Mouse (Mus musculus): ENCODE measurements around the gene H2-M10.6.
"Not testable (repeated sequence)": the region's sequence is repeated elsewhere in the genome, so short reads cannot be mapped to it uniquely, and the experiment has no call there.

Gene H2-M10.6

GRCm38 (mm10) chr17:36811871-36812270 lies at the start of gene H2-M10.6:
TSS of gene H2-M10.6 (plus strand) at chr17:36812171.
- in situ Hi-C loops (cut with MboI; ENCODE audit: low sequenced_read_pairs): no loop called here

DNA sequence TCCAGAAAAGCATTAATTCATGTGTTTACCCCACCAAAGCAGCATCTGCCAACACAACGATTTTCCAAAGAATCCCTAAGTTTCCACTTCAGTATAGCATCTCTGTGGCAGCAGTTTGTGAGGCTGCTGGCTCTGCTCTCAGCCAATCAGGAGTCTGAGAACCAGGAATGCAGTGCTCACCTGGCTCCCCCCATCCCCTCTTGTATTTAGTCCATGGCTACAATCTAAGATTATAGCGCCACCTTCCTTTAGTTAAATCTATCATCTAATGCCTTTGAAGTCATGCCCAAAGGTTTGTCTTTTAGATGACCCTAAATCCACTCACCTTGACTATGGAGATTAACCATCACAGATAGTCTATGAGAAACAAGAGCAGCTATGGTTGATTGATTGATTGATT lies 48.2 kb upstream of the H2-M10.6 start:
- in situ Hi-C loops (cut with MboI; ENCODE audit: low sequenced_read_pairs): no loop called here

DNA sequence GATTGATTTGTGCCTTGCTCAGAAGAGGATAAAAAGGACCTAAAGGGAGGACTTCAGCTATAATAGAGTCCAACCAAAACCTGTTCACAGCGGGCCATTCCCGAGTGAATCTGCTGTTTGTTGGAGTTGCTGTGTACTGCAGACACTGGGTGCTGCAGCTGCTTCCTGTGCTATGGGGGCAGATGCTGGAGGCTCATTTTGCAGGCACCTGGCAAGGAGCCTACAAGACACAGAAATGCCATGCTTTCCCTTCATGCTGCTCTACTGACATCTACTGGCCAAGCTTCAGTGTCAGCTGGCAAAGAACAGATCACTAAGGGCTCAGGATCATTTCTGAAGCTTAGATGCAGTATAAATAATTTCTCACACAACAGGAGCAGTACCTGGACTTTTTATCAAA lies 47.7 kb upstream of the H2-M10.6 start:
- in situ Hi-C loops (cut with MboI; ENCODE audit: low sequenced_read_pairs): not testable (repeated sequence)

DNA sequence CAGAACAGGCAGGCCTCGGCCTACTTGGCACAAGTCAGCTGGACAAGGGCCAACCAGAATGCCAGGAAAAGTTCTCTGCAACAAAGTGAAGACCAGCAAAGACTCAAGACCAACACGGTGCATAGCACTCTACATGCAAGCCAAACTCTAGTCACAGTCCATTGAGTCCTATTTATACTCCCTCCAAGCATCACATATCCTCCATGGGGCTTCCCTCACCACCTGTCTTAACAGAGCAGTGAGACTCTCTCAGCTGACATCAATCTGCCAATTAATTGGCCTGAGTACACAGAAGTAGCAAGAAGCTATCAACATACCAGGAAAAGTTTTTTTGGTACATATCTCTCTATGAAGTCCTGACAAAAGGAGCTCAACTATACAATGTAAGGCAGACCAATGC lies 46.6 kb upstream of the H2-M10.6 start:
- in situ Hi-C loops (cut with MboI; ENCODE audit: low sequenced_read_pairs): not testable (repeated sequence)

DNA sequence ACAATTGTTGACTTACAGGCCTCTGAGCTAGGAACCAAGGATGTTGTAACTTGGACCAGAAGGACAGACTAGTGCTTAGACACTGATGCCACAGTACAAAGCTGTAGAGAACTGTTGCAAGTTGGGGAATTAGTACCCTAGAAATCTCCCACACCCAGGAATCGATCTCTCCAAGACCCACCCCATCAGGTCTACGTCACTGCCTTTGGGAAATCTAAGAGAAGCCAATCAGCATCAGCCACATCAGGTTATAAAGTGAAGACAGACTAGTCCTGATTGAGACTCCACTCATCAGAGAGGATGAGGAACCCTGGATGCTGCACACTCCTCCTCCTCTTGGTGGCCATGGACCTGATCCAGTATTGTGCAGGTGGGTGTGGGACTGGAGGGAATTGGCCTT lies 39.4 kb upstream of the H2-M10.6 start, which contains the start of gene H2-M10.5:
Gene H2-M10.5, plus strand, starts transcription at position 301 of the 400 bp plus-strand sequence.
- in situ Hi-C loops (cut with MboI; ENCODE audit: low sequenced_read_pairs): not testable (repeated sequence)

- in situ Hi-C loops (cut with MboI; ENCODE audit: low sequenced_read_pairs): loop anchor here (25.0 kb wide), 1 partner anchor 419 kb away; the partner anchor contains the start of gene H2-M10.3
Observed at GRCm38 (mm10) chr17:36781533-36781932, 30.4 kb upstream of the H2-M10.6 start.

DNA sequence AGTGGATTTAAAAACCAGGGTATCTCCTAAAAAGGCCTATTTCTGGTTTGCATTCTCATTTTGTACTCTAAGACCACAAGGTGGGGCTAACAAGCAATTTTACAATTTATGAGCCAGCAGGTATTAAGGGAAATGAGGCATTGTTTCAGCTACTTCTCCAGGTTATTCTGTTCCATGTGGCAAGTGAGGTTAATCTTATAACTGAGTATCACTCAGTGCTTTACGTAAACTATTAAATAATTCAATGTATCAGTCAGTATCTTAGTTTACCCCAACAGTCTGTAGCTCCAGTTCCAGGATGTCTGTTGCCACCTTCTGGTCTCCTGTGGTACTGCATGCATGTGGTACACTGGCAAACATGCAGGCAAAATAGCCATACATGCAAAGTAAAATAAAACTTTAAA lies 25.5 kb upstream of the H2-M10.6 start:
- in situ Hi-C loops (cut with MboI; ENCODE audit: low sequenced_read_pairs): loop anchor here (25.0 kb wide), 1 partner anchor 424 kb away; the partner anchor contains the start of gene H2-M10.3

DNA sequence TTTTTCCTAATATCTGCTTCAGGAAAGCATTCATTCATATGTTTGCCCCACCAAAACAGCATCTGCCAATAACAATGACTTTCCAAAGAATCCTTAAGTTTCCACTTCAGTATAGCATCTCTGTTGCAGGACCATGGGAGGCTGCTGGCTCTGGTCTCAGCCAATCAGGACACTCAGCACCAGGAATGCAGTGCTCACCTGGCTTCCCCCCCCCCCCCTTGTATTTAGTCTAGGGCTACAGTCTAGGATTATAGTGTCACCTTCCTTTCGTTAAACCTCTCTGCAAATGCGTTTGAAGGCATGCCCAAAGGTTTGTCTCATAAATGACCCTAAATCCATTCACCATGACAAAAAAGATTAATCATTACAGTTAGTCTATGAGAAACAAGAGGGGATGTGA lies 23.6 kb upstream of the H2-M10.6 start:
- in situ Hi-C loops (cut with MboI; ENCODE audit: low sequenced_read_pairs): loop anchor here (25.0 kb wide), 1 partner anchor 426 kb away; the partner anchor contains the start of gene H2-M10.3

DNA sequence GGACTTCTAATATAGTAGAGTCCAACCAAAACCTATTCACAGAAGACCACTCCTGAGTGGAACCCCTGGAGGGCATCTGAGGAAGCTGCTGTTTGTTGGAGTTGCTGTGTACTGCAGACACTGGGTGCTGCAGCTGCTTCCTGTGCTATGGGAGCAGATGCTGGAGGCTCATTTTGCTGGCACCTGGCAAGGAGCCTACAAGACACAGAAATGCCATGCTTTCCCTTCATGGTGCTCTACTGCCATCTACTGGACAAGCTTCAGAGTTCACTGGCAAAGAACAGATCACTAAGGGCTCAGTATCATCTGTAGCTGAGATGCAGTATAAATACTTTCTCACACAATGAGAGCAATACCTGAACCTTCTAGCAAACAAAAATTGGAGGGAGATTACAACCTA lies 23.2 kb upstream of the H2-M10.6 start:
- in situ Hi-C loops (cut with MboI; ENCODE audit: low sequenced_read_pairs): loop anchor here (25.0 kb wide), 1 partner anchor 426 kb away; the partner anchor contains the start of gene H2-M10.3

- in situ Hi-C loops (cut with MboI; ENCODE audit: low sequenced_read_pairs): loop anchor here (25.0 kb wide), 1 partner anchor 437 kb away; the partner anchor contains the start of gene H2-M10.3
Observed at GRCm38 (mm10) chr17:36799493-36799892, 12.5 kb upstream of the H2-M10.6 start.

DNA sequence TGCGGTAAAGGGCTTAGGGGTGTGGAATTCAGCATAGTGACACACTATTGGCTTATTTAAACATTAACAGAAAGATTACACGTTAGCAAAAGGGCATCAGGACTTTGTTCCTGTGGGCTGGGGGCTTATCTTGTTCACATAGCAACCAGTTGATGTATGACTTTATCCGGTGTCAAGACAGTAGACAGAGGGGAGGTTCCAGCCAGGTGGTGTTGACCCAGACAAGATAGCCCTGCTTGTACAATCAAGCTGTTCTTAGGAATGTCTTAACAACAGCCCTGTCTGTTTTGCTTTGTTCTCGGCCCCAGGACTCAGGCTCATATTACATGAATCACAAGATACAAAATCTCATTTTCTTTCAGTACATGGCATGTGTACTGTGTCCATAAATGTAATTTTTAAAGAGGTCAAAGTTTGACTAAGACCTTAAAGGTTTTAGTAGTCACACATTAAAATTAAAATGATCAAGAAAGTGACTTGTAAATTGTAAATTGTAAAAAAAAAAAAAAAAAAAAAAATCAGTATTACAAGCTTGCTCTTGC lies 12.0 kb upstream of the H2-M10.6 start:
- in situ Hi-C loops (cut with MboI; ENCODE audit: low sequenced_read_pairs): loop anchor here (25.0 kb wide), 1 partner anchor 438 kb away; the partner anchor contains the start of gene H2-M10.3

DNA sequence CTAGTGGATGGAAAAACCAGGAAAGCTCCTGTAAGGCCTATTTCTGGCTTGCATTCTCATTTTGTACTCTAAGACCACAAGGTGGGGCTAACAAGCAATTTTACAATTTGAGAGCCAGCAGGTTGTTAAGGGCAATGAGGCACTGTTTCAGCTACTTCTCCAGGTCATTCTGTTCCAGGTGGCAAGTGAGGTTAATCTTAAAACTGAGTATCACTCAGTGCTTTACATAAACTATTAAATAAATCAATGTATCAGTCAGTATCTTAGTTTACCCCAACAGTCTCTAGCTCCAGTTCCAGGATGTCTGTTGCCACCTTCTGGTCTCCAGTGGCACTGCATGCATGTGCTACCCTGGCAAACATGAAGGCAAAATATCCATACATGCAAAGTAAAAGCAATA lies 12.0 kb downstream of the H2-M10.6 start:
- in situ Hi-C loops (cut with MboI; ENCODE audit: low sequenced_read_pairs): no loop called here

DNA sequence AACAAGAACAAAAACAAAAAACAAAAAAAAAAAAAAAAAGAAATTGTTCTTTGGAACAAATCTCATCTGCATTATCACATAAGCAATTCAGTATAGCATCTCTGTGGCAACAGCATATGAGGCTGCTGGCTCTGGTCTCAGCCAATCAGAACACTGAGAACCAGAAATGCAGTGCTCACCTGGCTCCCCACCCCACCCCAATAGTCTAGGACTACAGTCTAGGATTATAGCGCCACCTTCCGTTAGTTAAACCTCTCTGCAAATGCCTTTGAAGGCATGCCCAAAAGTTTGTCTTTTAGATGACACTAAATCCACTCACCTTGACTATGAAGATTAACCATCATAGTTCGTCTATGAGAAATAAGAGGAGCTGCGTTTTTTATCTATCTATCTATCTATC lies 13.6 kb downstream of the H2-M10.6 start:
- in situ Hi-C loops (cut with MboI; ENCODE audit: low sequenced_read_pairs): no loop called here

DNA sequence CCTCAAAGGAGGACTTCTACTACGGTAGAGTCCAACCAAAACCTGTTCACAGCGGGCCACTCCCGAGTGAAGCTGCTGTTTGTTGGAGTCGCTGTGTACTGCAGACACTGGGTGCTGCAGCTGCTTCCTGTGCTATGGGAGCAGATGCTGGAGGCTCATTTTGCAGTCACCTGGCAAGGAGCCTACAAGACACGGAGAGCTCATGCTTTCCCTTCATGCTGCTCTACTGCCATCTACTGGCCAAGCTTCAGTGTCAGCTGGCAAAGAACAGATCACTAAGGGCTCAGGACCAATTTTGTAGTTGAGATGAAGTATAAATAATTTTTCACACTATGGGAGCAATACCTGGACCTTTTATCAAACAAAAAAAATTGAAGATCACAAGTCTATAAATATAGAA lies 14.0 kb downstream of the H2-M10.6 start:
- in situ Hi-C loops (cut with MboI; ENCODE audit: low sequenced_read_pairs): not testable (repeated sequence)

GRCm38 (mm10) chr17:36828488-36828887 lies 16.5 kb downstream of the H2-M10.6 start:
- in situ Hi-C loops (cut with MboI; ENCODE audit: low sequenced_read_pairs): no loop called here

DNA sequence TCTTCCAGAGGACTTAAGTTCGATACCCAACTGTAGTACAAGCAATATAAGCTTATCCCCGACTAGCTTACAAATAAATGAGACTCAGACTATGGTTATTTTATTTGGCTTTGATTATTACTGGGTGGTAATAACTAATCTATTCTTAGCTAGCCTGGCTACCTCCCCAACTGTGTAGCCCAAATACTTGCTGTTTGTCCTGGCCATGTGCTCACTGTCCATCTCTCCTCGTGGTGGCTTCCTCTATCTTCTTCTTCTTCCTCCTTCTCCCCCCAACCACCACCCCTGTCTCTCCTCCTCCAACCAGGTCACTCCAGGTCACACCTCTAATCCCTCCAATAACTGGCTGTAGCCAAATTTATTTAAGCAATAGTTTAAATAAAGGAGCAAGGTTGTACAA lies 18.5 kb downstream of the H2-M10.6 start:
- in situ Hi-C loops (cut with MboI; ENCODE audit: low sequenced_read_pairs): no loop called here

GRCm38 (mm10) chr17:36832694-36833093 lies 20.7 kb downstream of the H2-M10.6 start:
- in situ Hi-C loops (cut with MboI; ENCODE audit: low sequenced_read_pairs): no loop called here

- in situ Hi-C loops (cut with MboI; ENCODE audit: low sequenced_read_pairs): no loop called here
Observed at GRCm38 (mm10) chr17:36835591-36836426, 23.8 kb downstream of the H2-M10.6 start.

DNA sequence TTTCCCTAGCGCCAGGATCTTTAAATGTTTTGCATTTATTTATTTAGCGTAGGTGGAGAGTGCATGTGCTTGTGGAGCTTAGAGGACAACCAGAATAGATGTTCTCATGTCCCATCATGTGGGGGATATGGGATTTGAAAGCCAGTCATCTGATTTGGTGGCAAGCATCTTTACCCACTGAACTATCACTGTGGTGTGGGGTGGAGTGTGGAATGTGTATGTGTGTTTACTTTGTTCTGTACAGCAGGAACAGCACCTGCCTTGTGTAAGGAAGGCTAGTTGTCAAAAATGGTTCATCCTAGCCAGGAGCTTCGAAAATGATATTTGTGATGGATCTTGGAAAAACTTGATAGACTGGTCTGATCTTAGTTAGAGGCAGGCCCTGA lies 24.4 kb downstream of the H2-M10.6 start:
- in situ Hi-C loops (cut with MboI; ENCODE audit: low sequenced_read_pairs): no loop called here

- in situ Hi-C loops (cut with MboI; ENCODE audit: low sequenced_read_pairs): no loop called here
Observed at GRCm38 (mm10) chr17:36836874-36837647, 25.1 kb downstream of the H2-M10.6 start, which contains the start of gene Trim26. TSS of gene Trim26 (plus strand) at chr17:36837134.

GRCm38 (mm10) chr17:36839001-36839400 lies 27.0 kb downstream of the H2-M10.6 start:
- in situ Hi-C loops (cut with MboI; ENCODE audit: low sequenced_read_pairs): no loop called here

All from CH12F3 (cell line).